Mouse (Mus musculus) forebrain, embryonic 11.5 days (tissue): ENCODE results near the gene Map3k9. TPM values are rescaled to one million over a fixed set of nuclear protein-coding genes. Genes with fewer than 3 reads are reported as not detected.

ENCODE experiments used
- ATAC-seq: fragments of 200-750 bp; cut with Nextera tagmentation; replicated peaks from 2 replicates; pipeline ENCODE4 v1.8.0; 2017; ENCODE audit warnings: moderate TSS enrichment; ENCODE audit not compliant: low FRiP score
- DNase-seq: peaks from one replicate; pipeline ENCODE4 v3.0.0-alpha.2; 2017; ENCODE audit warnings: low spot score
- H3K27ac ChIP-seq: fragments of 300-500 bp; sonication (generic); 2 replicates; pipeline ENCODE4 v1.5.1; 2014; ENCODE audit warnings: low read depth, low read length
- H3K27me3 ChIP-seq: fragments of 300-500 bp; sonication (generic); 2 replicates; pipeline ENCODE4 v1.6.1; 2014; ENCODE audit warnings: mild to moderate bottlenecking, low read length, mixed read lengths; ENCODE audit not compliant: control insufficient read depth, insufficient read depth
- H3K36me3 ChIP-seq: fragments of 300-500 bp; sonication (generic); 2 replicates; pipeline ENCODE4 v1.6.1; 2014; ENCODE audit warnings: mild to moderate bottlenecking, low read length, moderate library complexity, mixed read lengths; ENCODE audit not compliant: control insufficient read depth, insufficient read depth
- H3K4me1 ChIP-seq: fragments of 300-500 bp; sonication (generic); replicated peaks from 2 replicates; pipeline ENCODE4 v1.6.1; 2014; ENCODE audit warnings: low read length, mixed read lengths; ENCODE audit not compliant: control insufficient read depth, insufficient read depth
- H3K4me2 ChIP-seq: fragments of 300-500 bp; sonication (generic); 2 replicates; pipeline ENCODE4 v1.6.1; 2014; ENCODE audit warnings: low read depth, mild to moderate bottlenecking, low read length, moderate library complexity, mixed read lengths; ENCODE audit not compliant: severe bottlenecking
- H3K4me3 ChIP-seq: fragments of 300-500 bp; sonication (generic); 2 replicates; pipeline ENCODE4 v1.5.1; 2014; ENCODE audit warnings: low read depth, low read length
- H3K9ac ChIP-seq: fragments of 300-500 bp; sonication (generic); 2 replicates; pipeline ENCODE4 v1.6.1; 2014; ENCODE audit warnings: low read length
- H3K9me3 ChIP-seq: fragments of 300-500 bp; sonication (generic); 2 replicates; pipeline ENCODE4 v1.6.1; 2016; ENCODE audit warnings: low read length, mixed read lengths; ENCODE audit not compliant: control insufficient read depth
- WGBS: fragments of 180-500 bp; shearing (Covaris S2); extraction: QIAGEN DNeasy Blood & Tissue Kit; methylation state at CpG from one replicate; pipeline ENCODE4 v1.1.7; 2014; 5-methylcytosine and 5-hydroxymethylcytosine counted together
- polyA plus RNA-seq: library from polyadenylated mRNA; unstranded; fragments of >200 nt; fragmentation: Nextera tagmentation; extraction: Ambion mirVana; gene quantifications from 2 replicates; pipeline ENCODE4 v1.2.1, GENCODE M21; 2014

Gene Map3k9
- polyA plus RNA-seq, 1 experiment from 2014 or later = 3.0 TPM

GRCm38 (mm10) chr12:81801134-81801533, 20.2 kb upstream of the Map3k9 start:
- H3K4me1 ChIP-seq = no peaks in the 10 kb centered on the region
- H3K36me3 ChIP-seq = no peaks in the 10 kb centered on the region
- WGBS = 89% methylated on average over 9 of the region's 9 CpGs
- ATAC-seq (no peak), DNase-seq (no peak)
- H3K27me3 ChIP-seq = no peaks in the 10 kb centered on the region
- H3K9ac ChIP-seq = no peak overlapping the region
- no peak overlapping the region for H3K4me2 ChIP-seq
- H3K9me3 ChIP-seq = no peaks in the 10 kb centered on the region
- H3K27ac ChIP-seq = no peak overlapping the region
- no peak overlapping the region for H3K4me3 ChIP-seq

- Histone ChIP-seq H3K27me3 (no peaks in the 10 kb centered on the region), H3K4me3 (no peak overlapping the region), H3K4me2 (no peak overlapping the region), H3K9me3 (no peaks in the 10 kb centered on the region), H3K9ac (no peak overlapping the region), H3K4me1 (no peaks in the 10 kb centered on the region), H3K27ac (no peak overlapping the region), H3K36me3 (no peaks in the 10 kb centered on the region)
- peak; percentile 91 for DNase-seq
- WGBS = 11% methylated on average over 7 of the region's 7 CpGs
- no peak for ATAC-seq
Measured at GRCm38 (mm10) chr12:81796541-81796940, 15.6 kb upstream of the Map3k9 start.

- no peak overlapping the region for H3K27ac ChIP-seq
- no peak overlapping the region for H3K4me2 ChIP-seq
- H3K4me3 ChIP-seq = no peak overlapping the region
- no peak for ATAC-seq
- H3K36me3 ChIP-seq = no peaks in the 10 kb centered on the region
- H3K9ac ChIP-seq = no peak overlapping the region
- H3K4me1 ChIP-seq = no peaks in the 10 kb centered on the region
- DNase-seq = no peak
- WGBS = 79% methylated on average over 6 of the region's 6 CpGs
- no peaks in the 10 kb centered on the region for H3K27me3 ChIP-seq
- H3K9me3 ChIP-seq = no peaks in the 10 kb centered on the region
Measured at GRCm38 (mm10) chr12:81792511-81793218, 11.7 kb upstream of the Map3k9 start.

GRCm38 (mm10) chr12:81789499-81789898, 8.5 kb upstream of the Map3k9 start:
- H3K27ac ChIP-seq = no peak overlapping the region
- H3K4me1 ChIP-seq = no peaks in the 10 kb centered on the region
- no peaks in the 10 kb centered on the region for H3K27me3 ChIP-seq
- ATAC-seq = no peak
- 74% methylated on average over 2 of the region's 2 CpGs for WGBS
- H3K36me3 ChIP-seq = no peaks in the 10 kb centered on the region
- DNase-seq = no peak
- H3K9me3 ChIP-seq = no peaks in the 10 kb centered on the region
- no peak overlapping the region for H3K4me2 ChIP-seq
- H3K4me3 ChIP-seq = no peak overlapping the region
- no peak overlapping the region for H3K9ac ChIP-seq

- no peak overlapping the region for H3K27ac ChIP-seq
- no peaks in the 10 kb centered on the region for H3K36me3 ChIP-seq
- no peak overlapping the region for H3K4me2 ChIP-seq
- H3K4me1 ChIP-seq = no peaks in the 10 kb centered on the region
- H3K9me3 ChIP-seq = no peaks in the 10 kb centered on the region
- WGBS = 7% methylated on average over 9 of the region's 9 CpGs
- H3K27me3 ChIP-seq = no peaks in the 10 kb centered on the region
- ATAC-seq = no peak
- no peak overlapping the region for H3K9ac ChIP-seq
- DNase-seq = peak; percentile 96
- no peak overlapping the region for H3K4me3 ChIP-seq
Measured at GRCm38 (mm10) chr12:81788672-81789084, 7.7 kb upstream of the Map3k9 start.

- Histone ChIP-seq H3K9ac (no peak overlapping the region), H3K9me3 (no peaks in the 10 kb centered on the region), H3K4me2 (no peak overlapping the region), H3K27me3 (0 out of 2 replicates have a peak, but pooled peaks cover 2% of the 10 kb centered on the region), H3K36me3 (no peaks in the 10 kb centered on the region), H3K4me3 (no peak overlapping the region), H3K4me1 (no peaks in the 10 kb centered on the region), H3K27ac (no peak overlapping the region)
- DNase-seq = no peak
- WGBS = 49% methylated on average over 12 of the region's 12 CpGs
- no peak for ATAC-seq
Measured at GRCm38 (mm10) chr12:81787262-81787661, 6.3 kb upstream of the Map3k9 start.

- Histone ChIP-seq H3K4me2 (no peak overlapping the region), H3K27ac (no peak overlapping the region), H3K36me3 (no peaks in the 10 kb centered on the region), H3K4me3 (no peak overlapping the region), H3K9ac (no peak overlapping the region), H3K27me3 (peaks cover 4% of the 10 kb centered on the region; the same call in 1 of the 2 replicates), H3K4me1 (0 out of 2 replicates have a peak, but pooled peaks cover 2% of the 10 kb centered on the region), H3K9me3 (no peaks in the 10 kb centered on the region)
- ATAC-seq (no peak), DNase-seq (no peak)
- 77% methylated on average over 4 of the region's 4 CpGs for WGBS
Measured at GRCm38 (mm10) chr12:81783301-81783700, 2.3 kb upstream of the Map3k9 start.

- no peak for DNase-seq
- Histone ChIP-seq H3K4me3 (no peak overlapping the region), H3K27me3 (peaks cover 4% of the 10 kb centered on the region; the same call in 1 of the 2 replicates), H3K4me2 (no peak overlapping the region), H3K4me1 (0 out of 2 replicates have a peak, but pooled peaks cover 2% of the 10 kb centered on the region), H3K27ac (no peak overlapping the region), H3K36me3 (no peaks in the 10 kb centered on the region), H3K9ac (no peak overlapping the region), H3K9me3 (no peaks in the 10 kb centered on the region)
- WGBS = 90% methylated on average over 6 of the region's 6 CpGs
- no peak for ATAC-seq
Measured at GRCm38 (mm10) chr12:81782606-81783005, 1.6 kb upstream of the Map3k9 start.
